Mouse (Mus musculus): ENCODE results near the gene Ugt1a8. TPM values are rescaled to one million over a fixed set of nuclear protein-coding genes. Genes with fewer than 3 reads are reported as not detected.

Gene Ugt1a8
- total and polyA plus RNA-seq, 2 experiments from 2014 or later: not detected

DNA sequence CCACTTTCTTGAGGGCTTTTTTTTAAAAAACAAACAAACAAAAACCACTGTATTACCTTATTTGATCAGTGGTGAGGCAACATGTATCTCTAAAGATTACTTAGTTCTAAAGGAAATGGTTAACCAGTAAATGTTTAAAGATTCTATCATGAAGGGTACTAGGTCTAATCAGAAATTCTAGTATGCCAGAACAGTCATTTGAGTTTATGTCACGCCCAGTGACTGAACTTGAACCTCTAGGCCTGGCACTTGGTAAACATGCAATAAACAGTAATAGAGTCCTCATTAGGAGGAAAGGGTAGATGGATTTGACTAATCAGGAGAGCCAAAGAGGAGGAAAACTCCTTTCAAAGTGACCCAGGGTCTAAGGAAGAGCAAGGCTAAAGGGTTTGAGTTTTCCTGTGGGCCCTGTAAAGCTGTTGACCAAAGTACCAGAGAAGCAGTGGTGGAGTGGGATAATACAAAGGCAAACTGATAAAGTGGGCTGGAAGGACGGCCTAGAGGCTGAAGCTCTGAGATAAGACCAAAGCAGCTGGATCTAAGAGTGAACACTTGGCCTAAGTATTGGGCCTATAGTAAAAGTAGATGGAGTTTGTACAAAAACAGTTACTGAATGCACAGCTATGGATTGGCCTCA is 119.3 kb downstream of the Ugt1a8 start:
- no peak for ATAC-seq

GRCm38 (mm10) chr1:88211812-88212211 is 124.2 kb downstream of the Ugt1a8 start, which contains the start of gene Ugt1a1:
Gene Ugt1a1 (plus strand): TSS chr1:88211959.
- Histone ChIP-seq H3K9me3 (ENCODE audit: low read length) (peaks cover 52% of the 10 kb centered on the region), H3K27me3 (ENCODE audit: insufficient read depth, low read length) (no peaks in the 10 kb centered on the region), H3K4me2 (ENCODE audit: low read depth, low read length) (no peak within 1 kb of the TSS), H3K4me3 (ENCODE audit: low read length) (no peak within 1 kb of the TSS), H3K36me3 (ENCODE audit: insufficient read depth, low read length) (no peaks in the 10 kb centered on the region), H3K4me1 (ENCODE audit: insufficient read depth, low read length) (no peaks in the 10 kb centered on the region), H3K27ac (no peak within 1 kb of the TSS), H3K9ac (replicated peaks; ENCODE audit: low read length) (no peak within 1 kb of the TSS)
- TF ChIP-seq CTCF (IDR thresholded peaks at IDR 0.05; ENCODE audit: low read depth): no peak
- DNase-seq (ENCODE audit: low spot score) (peak; percentile 18), ATAC-seq (0 out of 2 replicates have a peak, but pooled peaks have one; percentile 13)
- WGBS: 69% methylated on average over 8 of the region's 8 CpGs

More for the DNA sequence above, 119.3 kb downstream of the Ugt1a8 start:
- Histone ChIP-seq H3K9me3 (ENCODE audit: low read length) (peaks cover 7% of the 10 kb centered on the region), H3K27me3 (ENCODE audit: insufficient read depth, low read length) (no peaks in the 10 kb centered on the region), H3K36me3 (ENCODE audit: insufficient read depth, low read length) (no peaks in the 10 kb centered on the region), H3K27ac (no peak overlapping the region), H3K4me3 (ENCODE audit: low read length) (no peak overlapping the region), H3K9ac (replicated peaks; ENCODE audit: low read length) (no peak overlapping the region), H3K4me2 (ENCODE audit: low read depth, low read length) (no peak overlapping the region), H3K4me1 (ENCODE audit: insufficient read depth, low read length) (peaks cover 4% of the 10 kb centered on the region; the same call in 1 of the 2 replicates)
- 80% methylated on average over 2 of the region's 2 CpGs for WGBS
- TF ChIP-seq CTCF (IDR thresholded peaks at IDR 0.05; ENCODE audit: low read depth): no peak
- no peak for DNase-seq (ENCODE audit: low spot score)

DNA sequence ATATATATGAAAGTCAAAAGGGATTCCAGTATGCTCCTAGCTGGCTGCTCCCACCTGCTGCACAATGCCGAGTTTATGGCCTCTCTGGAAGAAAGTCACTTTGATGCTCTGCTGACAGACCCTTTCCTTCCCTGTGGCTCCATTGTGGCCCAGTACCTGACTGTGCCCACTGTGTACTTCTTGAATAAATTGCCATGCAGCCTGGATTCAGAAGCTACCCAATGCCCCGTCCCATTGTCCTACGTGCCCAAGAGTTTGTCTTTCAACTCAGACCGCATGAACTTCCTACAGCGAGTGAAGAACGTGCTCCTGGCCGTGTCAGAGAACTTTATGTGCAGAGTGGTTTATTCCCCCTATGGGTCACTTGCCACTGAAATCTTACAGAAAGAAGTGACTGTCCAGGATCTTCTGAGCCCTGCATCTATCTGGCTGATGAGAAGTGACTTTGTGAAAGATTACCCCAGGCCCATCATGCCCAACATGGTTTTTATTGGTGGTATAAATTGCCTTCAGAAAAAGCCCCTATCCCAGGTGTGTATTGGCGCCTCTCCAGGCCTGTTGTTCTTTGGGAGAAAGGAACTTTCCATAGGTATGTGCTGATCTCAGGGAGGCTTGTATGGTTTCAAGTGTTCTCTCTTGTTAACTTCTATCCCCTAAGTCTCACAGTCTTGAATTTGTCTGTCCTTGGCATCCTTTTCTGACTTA is 124.9 kb downstream of the Ugt1a8 start:
- Histone ChIP-seq H3K36me3 (ENCODE audit: insufficient read depth, low read length) (no peaks in the 10 kb centered on the region), H3K4me1 (ENCODE audit: insufficient read depth, low read length) (no peaks in the 10 kb centered on the region), H3K9me3 (ENCODE audit: low read length) (peaks cover 59% of the 10 kb centered on the region), H3K9ac (replicated peaks; ENCODE audit: low read length) (no peak overlapping the region), H3K4me2 (ENCODE audit: low read depth, low read length) (no peak overlapping the region), H3K27ac (no peak overlapping the region), H3K27me3 (ENCODE audit: insufficient read depth, low read length) (no peaks in the 10 kb centered on the region), H3K4me3 (ENCODE audit: low read length) (no peak overlapping the region)
- no peak for TF ChIP-seq CTCF (IDR thresholded peaks at IDR 0.05; ENCODE audit: low read depth)
- WGBS: 62% methylated on average over 8 of the region's 8 CpGs
- ATAC-seq (peak; percentile 28), DNase-seq (ENCODE audit: low spot score) (peak; percentile 23)

GRCm38 (mm10) chr1:88213061-88213460 is 125.4 kb downstream of the Ugt1a8 start:
- H3K27me3 ChIP-seq (ENCODE audit: insufficient read depth, low read length): no peaks in the 10 kb centered on the region
- peaks cover 61% of the 10 kb centered on the region for H3K9me3 ChIP-seq (ENCODE audit: low read length)
- H3K9ac ChIP-seq (replicated peaks; ENCODE audit: low read length): no peak overlapping the region
- no peak for ATAC-seq
- WGBS: 73% methylated on average over 1 of the region's 1 CpGs
- DNase-seq (ENCODE audit: low spot score): no peak
- H3K27ac ChIP-seq: no peak overlapping the region
- H3K36me3 ChIP-seq (ENCODE audit: insufficient read depth, low read length): no peaks in the 10 kb centered on the region
- TF ChIP-seq CTCF (IDR thresholded peaks at IDR 0.05; ENCODE audit: low read depth): no peak
- H3K4me3 ChIP-seq (ENCODE audit: low read length): no peak overlapping the region
- H3K4me1 ChIP-seq (ENCODE audit: insufficient read depth, low read length): no peaks in the 10 kb centered on the region
- H3K4me2 ChIP-seq (ENCODE audit: low read depth, low read length): no peak overlapping the region

DNA sequence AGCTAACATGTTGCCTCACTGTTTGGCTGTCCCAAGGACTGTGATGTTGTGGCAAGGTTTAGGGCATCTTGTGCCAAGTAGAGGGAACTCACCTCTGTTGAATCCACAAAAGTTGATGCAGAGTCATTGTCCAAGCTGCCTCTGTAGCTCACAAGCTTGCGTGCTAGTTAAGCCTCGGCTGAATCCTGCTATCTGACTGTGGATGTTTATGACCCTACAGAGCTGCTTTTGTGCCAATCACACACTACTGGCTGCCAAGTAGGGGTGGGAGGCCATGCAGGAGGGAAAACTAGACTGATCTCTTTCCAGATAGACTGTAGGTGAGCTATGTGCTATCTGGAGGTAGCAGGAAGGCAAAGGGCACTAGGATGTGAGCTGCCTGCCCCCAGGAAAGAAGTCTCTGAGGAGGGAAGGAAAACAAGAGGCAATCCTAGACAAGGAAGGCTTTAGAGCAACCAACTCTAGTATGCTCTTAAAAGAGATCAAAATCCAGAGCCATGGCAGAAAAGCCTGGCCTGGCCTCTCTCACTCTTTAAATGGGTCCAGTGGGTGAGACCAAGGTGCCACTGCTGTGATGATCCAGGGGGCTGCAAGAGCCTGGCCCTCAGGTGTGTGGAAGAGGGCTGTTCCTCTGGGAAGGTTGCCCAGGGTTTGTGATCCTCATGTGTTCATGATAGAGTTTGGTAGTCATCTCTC is 126.3 kb downstream of the Ugt1a8 start:
- peak; percentile 4 for DNase-seq (ENCODE audit: low spot score)
- WGBS: 79% methylated on average over 2 of the region's 2 CpGs
- H3K27me3 ChIP-seq (ENCODE audit: insufficient read depth, low read length): no peaks in the 10 kb centered on the region
- no peaks in the 10 kb centered on the region for H3K36me3 ChIP-seq (ENCODE audit: insufficient read depth, low read length)
- no peaks in the 10 kb centered on the region for H3K4me1 ChIP-seq (ENCODE audit: insufficient read depth, low read length)
- no peak overlapping the region for H3K27ac ChIP-seq
- ATAC-seq: no peak
- H3K4me2 ChIP-seq (ENCODE audit: low read depth, low read length): no peak overlapping the region
- peaks cover 61% of the 10 kb centered on the region for H3K9me3 ChIP-seq (ENCODE audit: low read length)
- TF ChIP-seq CTCF (IDR thresholded peaks at IDR 0.05; ENCODE audit: low read depth): no peak
- no peak overlapping the region for H3K4me3 ChIP-seq (ENCODE audit: low read length)
- H3K9ac ChIP-seq (replicated peaks; ENCODE audit: low read length): no peak overlapping the region

- ATAC-seq (no peak), DNase-seq (ENCODE audit: low spot score) (no peak)
- WGBS: 77% methylated on average over 2 of the region's 2 CpGs
- Histone ChIP-seq H3K36me3 (ENCODE audit: insufficient read depth, low read length) (no peaks in the 10 kb centered on the region), H3K4me3 (ENCODE audit: low read length) (no peak overlapping the region), H3K27ac (no peak overlapping the region), H3K4me1 (ENCODE audit: insufficient read depth, low read length) (no peaks in the 10 kb centered on the region), H3K4me2 (ENCODE audit: low read depth, low read length) (no peak overlapping the region), H3K9me3 (ENCODE audit: low read length) (peaks cover 61% of the 10 kb centered on the region), H3K9ac (replicated peaks; ENCODE audit: low read length) (no peak overlapping the region), H3K27me3 (ENCODE audit: insufficient read depth, low read length) (no peaks in the 10 kb centered on the region)
- no peak for TF ChIP-seq CTCF (IDR thresholded peaks at IDR 0.05; ENCODE audit: low read depth)
These were observed 126.9 kb downstream of the Ugt1a8 start for GRCm38 (mm10) chr1:88214462-88214952.

Data from hindbrain, postnatal 0 days (tissue).